Mouse (Mus musculus): ENCODE results near the gene Tnks1bp1.

The Tnks1bp1 gene

GRCm38 (mm10) chr2:85047596-85048167, at the start of gene Tnks1bp1:
TSS of gene Tnks1bp1 (plus strand) at chr2:85048022.
- ChIA-PET POLR2A (interaction anchor here (0.5 to 7.4 kb wide), 68 partner anchors 8 to 468 kb away, joined by 3 to 128 read pairs (median 4); partner anchors contain the start of genes P2rx3 (in 4 of the 4), Ssrp1 (in 4 of the 4), Ctnnd1 (in 1 of the 4) and Rtn4rl2 (in 1 of the 4)), CTCF (interaction anchor here in 3 of 4 experiments (0.6 to 2.1 kb wide), 14 partner anchors 9 to 464 kb away, joined by 3 to 10 read pairs (median 4); no protein-coding TSS in a partner anchor)

GRCm38 (mm10) chr2:84999486-85000181, 48.2 kb upstream of the Tnks1bp1 start:
- ChIA-PET CTCF (interaction anchor here in 2 of 4 experiments (1.0 to 1.7 kb wide), 4 partner anchors 8 to 129 kb away, joined by 3 to 7 read pairs (median 3); no protein-coding TSS in a partner anchor), POLR2A (interaction anchor here in 2 of 4 experiments (0.6 to 1.6 kb wide), 4 partner anchors 33 to 257 kb away, joined by 3 to 5 read pairs (median 3); partner anchors contain the start of genes P2rx3 (in 1 of the 2), Slc43a3 (in 1 of the 2) and Ssrp1 (in 1 of the 2))

GRCm38 (mm10) chr2:85001497-85001896, 46.3 kb upstream of the Tnks1bp1 start:
- POLR2A ChIA-PET, result interaction anchor here in 3 of 4 experiments (0.6 to 1.6 kb wide), 6 partner anchors 20 to 471 kb away, joined by 3 to 7 read pairs (median 3); partner anchors contain the start of genes P2rx3 (in 1 of the 3), Ssrp1 (in 1 of the 3) and Tnks1bp1 (in 1 of the 3)
- CTCF ChIA-PET, result interaction anchor here in 2 of 4 experiments (0.8 to 1.6 kb wide), 2 partner anchors 35 to 113 kb away, joined by 5 to 6 read pairs; partner anchors contain the start of gene Ssrp1 (in 1 of the 2)

GRCm38 (mm10) chr2:85002575-85002974, 45.2 kb upstream of the Tnks1bp1 start:
- ChIA-PET POLR2A (interaction anchor here in 2 of 4 experiments (0.7 to 1.6 kb wide), 5 partner anchors 10 to 166 kb away, joined by 3 to 6 read pairs (median 3); partner anchors contain the start of genes P2rx3 (in 1 of the 2), Ssrp1 (in 1 of the 2) and Tnks1bp1 (in 1 of the 2)), CTCF (interaction anchor here in 3 of 4 experiments (0.7 to 2.0 kb wide), 4 partner anchors 20 to 152 kb away, joined by 3 to 11 read pairs (median 4); partner anchors contain the start of gene Ssrp1 (in 1 of the 3))

DNA sequence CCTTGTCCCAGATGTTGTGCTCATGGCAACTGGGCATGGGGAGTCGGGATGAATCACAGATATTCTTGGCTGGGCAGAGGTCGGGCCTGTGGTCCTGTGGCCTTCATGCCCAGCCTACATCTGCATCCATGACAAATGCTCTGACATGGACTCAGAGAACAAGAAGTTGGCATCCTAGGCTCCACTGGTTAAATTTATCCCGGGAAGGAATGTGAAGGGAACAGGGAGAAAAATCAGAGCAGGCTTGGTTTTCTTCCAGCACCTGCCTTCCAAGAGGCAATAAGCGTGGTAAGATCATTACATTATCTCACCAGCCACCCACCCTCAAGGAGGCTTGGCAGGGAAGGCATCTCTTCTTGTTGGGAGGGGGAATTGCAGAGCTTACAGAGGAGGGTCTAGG, 43.5 kb upstream of the Tnks1bp1 start:
- ChIA-PET POLR2A (no interaction called here), CTCF (no interaction called here)

GRCm38 (mm10) chr2:85006600-85006999, 41.2 kb upstream of the Tnks1bp1 start:
- ChIA-PET POLR2A (interaction anchor here in 1 of 4 experiments (0.7 to 1.1 kb wide), 2 partner anchors 13 to 69 kb away, joined by 3 read pairs; no protein-coding TSS in a partner anchor), CTCF (interaction anchor here (0.6 to 3.6 kb wide), 12 partner anchors 11 to 940 kb away, joined by 3 to 27 read pairs (median 5); partner anchors contain the start of gene Smtnl1 (in 1 of the 4))

DNA sequence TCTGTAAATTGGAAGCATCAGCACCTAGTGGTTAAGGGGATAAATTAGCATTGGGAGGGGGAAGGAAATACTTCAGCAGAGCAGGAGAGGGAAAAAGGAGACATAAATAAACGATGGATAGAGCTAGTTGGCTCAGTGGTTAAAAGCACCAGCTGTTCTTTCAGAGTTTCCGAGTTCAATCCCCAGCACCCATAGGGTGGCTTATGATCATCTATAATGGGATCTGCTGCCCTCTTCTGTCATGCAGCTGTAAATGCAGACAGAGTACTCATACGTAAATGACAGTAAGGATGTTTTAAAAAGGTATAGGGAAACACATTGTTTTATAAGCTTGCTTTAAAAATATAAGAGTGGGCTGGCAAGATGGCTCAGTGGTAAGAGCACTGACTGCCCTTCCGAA, 40.1 kb upstream of the Tnks1bp1 start:
- POLR2A ChIA-PET, result interaction anchor here in 2 of 4 experiments (0.6 to 0.9 kb wide), 3 partner anchors 11 to 69 kb away, joined by 3 to 5 read pairs (median 4); partner anchors contain the start of gene Tnks1bp1 (in 1 of the 2)
- CTCF ChIA-PET, result interaction anchor here (0.5 to 3.6 kb wide), 35 partner anchors 8 to 553 kb away, joined by 3 to 27 read pairs (median 4); partner anchors contain the start of gene Smtnl1 (in 1 of the 4)

GRCm38 (mm10) chr2:85009212-85009611, 38.6 kb upstream of the Tnks1bp1 start:
- ChIA-PET POLR2A (interaction anchor here in 1 of 4 experiments (1.7 kb wide), 1 partner anchor 11 kb away, joined by 3 read pairs; no protein-coding TSS in a partner anchor), CTCF (interaction anchor here (0.7 to 3.6 kb wide), 7 partner anchors 10 to 212 kb away, joined by 3 to 27 read pairs (median 3); no protein-coding TSS in a partner anchor)

- CTCF ChIA-PET, result interaction anchor here in 3 of 4 experiments (0.6 to 1.5 kb wide), 4 partner anchors 10 to 250 kb away, joined by 3 to 7 read pairs (median 4); no protein-coding TSS in a partner anchor
Measured at GRCm38 (mm10) chr2:85011906-85012604, 35.8 kb upstream of the Tnks1bp1 start.

DNA sequence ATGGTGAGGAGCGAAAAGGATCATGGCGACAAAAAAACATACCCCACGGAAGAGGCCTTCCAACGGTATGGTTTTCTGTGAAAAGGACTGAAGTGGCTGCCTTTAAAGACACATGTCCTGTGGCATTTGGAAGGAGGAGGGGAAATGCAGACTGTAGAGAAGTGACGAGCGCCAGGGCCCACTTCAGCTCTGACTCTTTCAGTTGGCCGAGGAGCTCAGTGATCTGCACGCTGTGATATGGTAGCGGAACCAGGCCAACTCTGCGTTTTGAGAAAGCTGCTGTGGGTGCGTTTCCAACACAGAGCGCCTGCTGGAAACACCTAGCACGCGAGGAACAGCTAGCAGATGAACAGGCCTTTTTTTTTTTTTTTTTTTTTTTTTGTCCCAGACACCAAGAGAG, 35.1 kb upstream of the Tnks1bp1 start:
- CTCF ChIA-PET, result interaction anchor here (0.6 to 1.5 kb wide), 6 partner anchors 9 to 491 kb away, joined by 3 to 18 read pairs (median 6); no protein-coding TSS in a partner anchor
- POLR2A ChIA-PET, result interaction anchor here (0.5 to 1.1 kb wide), 5 partner anchors 10 to 487 kb away, joined by 3 to 9 read pairs (median 5); partner anchors contain the start of genes P2rx3 (in 1 of the 4) and Ssrp1 (in 1 of the 4)

More at GRCm38 (mm10) chr2:85011906-85012604, 35.8 kb upstream of the Tnks1bp1 start:
- POLR2A ChIA-PET, result interaction anchor here (0.5 to 1.1 kb wide), 5 partner anchors 10 to 486 kb away, joined by 3 to 9 read pairs (median 5); partner anchors contain the start of genes P2rx3 (in 1 of the 4) and Ssrp1 (in 1 of the 4)

- CTCF ChIA-PET, result interaction anchor here in 1 of 4 experiments (1.0 kb wide), 1 partner anchor 10 kb away, joined by 3 read pairs; no protein-coding TSS in a partner anchor
- POLR2A ChIA-PET, result interaction anchor here in 2 of 4 experiments (0.7 to 1.1 kb wide), 2 partner anchors 33 to 54 kb away, joined by 3 read pairs; partner anchors contain the start of gene Tnks1bp1 (in 1 of the 2)
Measured at GRCm38 (mm10) chr2:85013826-85014587, 33.8 kb upstream of the Tnks1bp1 start.

- CTCF ChIA-PET, result interaction anchor here in 1 of 4 experiments (0.7 to 1.0 kb wide), 2 partner anchors 9 to 146 kb away, joined by 3 to 6 read pairs; no protein-coding TSS in a partner anchor
- POLR2A ChIA-PET, result interaction anchor here in 2 of 4 experiments (0.7 to 1.1 kb wide), 2 partner anchors 33 to 54 kb away, joined by 3 read pairs; partner anchors contain the start of gene Tnks1bp1 (in 1 of the 2)
Measured at GRCm38 (mm10) chr2:85014588-85014982, 33.2 kb upstream of the Tnks1bp1 start.

- CTCF ChIA-PET, result interaction anchor here (0.6 to 1.9 kb wide), 15 partner anchors 9 to 225 kb away, joined by 3 to 10 read pairs (median 3); no protein-coding TSS in a partner anchor
- POLR2A ChIA-PET, result interaction anchor here in 2 of 4 experiments (0.6 to 1.9 kb wide), 2 partner anchors 21 to 26 kb away, joined by 5 to 7 read pairs; partner anchors contain the start of gene Tnks1bp1 (in 1 of the 2)
Measured at GRCm38 (mm10) chr2:85022043-85022442, 25.8 kb upstream of the Tnks1bp1 start.

DNA sequence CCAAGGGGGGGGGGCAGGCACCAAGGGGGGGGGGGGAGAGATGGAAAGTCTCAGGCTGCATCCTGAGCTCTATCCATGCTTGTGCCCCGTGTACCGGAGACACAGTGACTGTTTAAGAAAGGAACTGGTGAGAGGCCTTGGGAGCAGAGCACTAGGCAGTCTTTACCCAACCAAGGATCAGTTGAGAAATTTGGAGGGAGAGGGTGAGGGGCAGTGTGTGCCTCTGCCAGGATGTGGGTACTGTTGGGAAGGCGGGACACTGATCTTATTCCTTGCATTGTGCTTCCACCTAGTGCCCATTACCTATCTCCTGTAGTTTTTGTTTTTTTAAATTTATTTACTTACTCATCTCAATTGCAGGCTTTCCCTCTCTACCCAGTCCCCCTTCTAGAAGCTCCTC, 21.6 kb upstream of the Tnks1bp1 start:
- ChIA-PET POLR2A (interaction anchor here in 2 of 4 experiments (0.7 to 4.1 kb wide), 2 partner anchors 10 to 22 kb away, joined by 4 to 18 read pairs; partner anchors contain the start of genes P2rx3 (in 1 of the 2), Ssrp1 (in 1 of the 2) and Tnks1bp1 (in 1 of the 2)), CTCF (interaction anchor here in 2 of 4 experiments (0.6 to 1.1 kb wide), 2 partner anchors 18 to 221 kb away, joined by 3 read pairs; no protein-coding TSS in a partner anchor)

- ChIA-PET POLR2A (interaction anchor here in 2 of 4 experiments (1.0 to 1.3 kb wide), 2 partner anchors 10 to 15 kb away, joined by 3 read pairs; partner anchors contain the start of genes P2rx3 (in 1 of the 2) and Ssrp1 (in 1 of the 2)), CTCF (no interaction called here)
Measured at GRCm38 (mm10) chr2:85027281-85027680, 20.5 kb upstream of the Tnks1bp1 start.

DNA sequence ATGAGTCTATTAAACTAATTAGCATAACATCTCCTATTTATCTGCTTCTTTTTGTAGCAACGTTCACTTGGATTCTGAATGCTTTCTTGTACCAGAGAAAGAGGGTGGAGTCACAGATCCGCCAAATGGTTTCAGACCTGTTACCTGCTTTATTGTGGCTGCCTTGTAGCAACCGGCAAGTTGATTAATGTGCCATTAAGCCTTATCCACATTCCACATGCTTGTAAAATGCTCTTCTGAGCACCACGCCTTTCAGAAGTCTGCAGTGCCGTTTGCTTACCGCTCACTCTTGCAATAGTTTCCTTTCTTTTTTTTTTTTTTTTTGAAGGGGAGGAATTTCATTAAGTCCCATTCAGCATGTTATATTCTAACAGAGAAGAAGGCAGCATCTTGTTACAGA, 17.9 kb upstream of the Tnks1bp1 start:
- POLR2A ChIA-PET, result interaction anchor here in 2 of 4 experiments (0.6 to 2.1 kb wide), 5 partner anchors 11 to 36 kb away, joined by 3 to 9 read pairs (median 3); partner anchors contain the start of gene Tnks1bp1 (in 1 of the 2)
- CTCF ChIA-PET, result interaction anchor here in 1 of 4 experiments (0.9 to 1.4 kb wide), 3 partner anchors 8 to 162 kb away, joined by 3 to 4 read pairs (median 4); no protein-coding TSS in a partner anchor
